Mouse (Mus musculus) urinary bladder, postnatal 14 days (tissue): ENCODE data around the gene Cdsn.
A peak's percentile ranks its signal among the peaks of the same experiment; 100 is the strongest.

ENCODE experiments used
- DNase-seq: peaks from one replicate; pipeline ENCODE4 v3.0.0; 2021; ENCODE audit warnings: low spot score

Gene Cdsn

GRCm38 (mm10) chr17:35534343-35534742, 17.6 kb upstream of the Cdsn start:
- peak; percentile 86 for DNase-seq

DNA sequence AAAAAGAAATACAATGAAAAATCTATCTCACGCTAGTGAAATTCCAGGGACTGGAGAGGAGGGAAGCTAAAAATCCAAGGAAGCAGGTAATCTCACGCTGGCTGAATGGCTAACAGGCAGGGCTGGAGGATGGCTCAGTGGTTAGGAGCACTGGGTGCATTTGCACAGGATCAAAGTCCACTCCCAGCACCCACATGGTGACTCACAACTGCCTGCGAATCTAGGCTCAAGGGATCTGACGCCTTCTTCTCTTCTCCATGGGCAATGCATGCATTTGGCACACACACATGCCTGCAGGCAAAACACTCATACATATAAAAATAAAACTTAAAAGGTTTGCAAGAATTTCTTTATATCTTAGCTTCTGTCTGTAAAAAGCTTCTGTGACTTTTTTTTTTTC, 14.5 kb upstream of the Cdsn start:
- DNase-seq, result no peak

- DNase-seq, result no peak
These were observed 13.5 kb upstream of the Cdsn start for GRCm38 (mm10) chr17:35538476-35538875.

GRCm38 (mm10) chr17:35539540-35539939, 12.4 kb upstream of the Cdsn start:
- no peak for DNase-seq

- no peak for DNase-seq
These were observed 9.0 kb upstream of the Cdsn start for GRCm38 (mm10) chr17:35542761-35543411.

- no peak for DNase-seq
These were observed 8.5 kb upstream of the Cdsn start for GRCm38 (mm10) chr17:35543412-35543861.

GRCm38 (mm10) chr17:35544001-35544400, 7.9 kb upstream of the Cdsn start:
- DNase-seq, result no peak

DNA sequence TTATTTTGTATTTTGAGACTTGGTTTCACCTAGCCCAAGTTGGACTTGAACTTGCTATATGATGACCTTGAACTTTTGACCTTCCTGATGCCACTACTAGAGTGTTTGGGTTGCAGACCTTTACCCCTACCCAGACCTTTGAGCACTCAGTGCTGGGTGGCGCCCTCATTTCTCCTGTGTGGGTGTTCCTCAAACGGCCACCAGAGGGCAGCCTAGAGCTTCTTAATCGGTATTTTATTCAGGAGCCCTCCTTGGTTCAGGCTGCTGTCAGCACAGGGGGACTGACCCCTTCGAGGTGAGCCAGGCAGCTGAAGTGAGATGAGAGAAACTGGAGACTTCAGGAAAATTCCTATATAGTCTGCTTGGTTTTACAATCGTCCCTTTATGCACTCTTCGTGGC, 7.2 kb upstream of the Cdsn start:
- peak; percentile 53 for DNase-seq

DNA sequence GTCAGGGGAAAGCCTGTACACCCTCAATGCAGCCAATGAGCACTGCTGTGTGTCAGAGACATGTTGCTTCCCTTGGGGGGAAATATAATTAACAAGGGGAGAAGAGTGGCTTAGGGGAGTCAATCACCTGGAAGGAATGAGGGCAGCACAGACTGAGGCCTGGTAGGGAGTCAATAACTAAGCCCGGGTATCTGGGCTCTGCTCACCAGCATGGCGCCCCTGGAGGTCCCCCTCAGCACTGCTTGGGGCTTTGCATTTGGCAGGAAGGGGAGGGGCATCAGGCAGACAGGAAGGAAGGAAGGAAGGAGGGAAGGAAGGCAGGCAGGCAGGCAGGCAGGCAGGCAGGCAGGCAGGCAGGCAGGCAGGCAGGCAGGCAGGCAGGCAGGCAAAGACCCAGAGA, 4.5 kb upstream of the Cdsn start:
- DNase-seq, result no peak

DNA sequence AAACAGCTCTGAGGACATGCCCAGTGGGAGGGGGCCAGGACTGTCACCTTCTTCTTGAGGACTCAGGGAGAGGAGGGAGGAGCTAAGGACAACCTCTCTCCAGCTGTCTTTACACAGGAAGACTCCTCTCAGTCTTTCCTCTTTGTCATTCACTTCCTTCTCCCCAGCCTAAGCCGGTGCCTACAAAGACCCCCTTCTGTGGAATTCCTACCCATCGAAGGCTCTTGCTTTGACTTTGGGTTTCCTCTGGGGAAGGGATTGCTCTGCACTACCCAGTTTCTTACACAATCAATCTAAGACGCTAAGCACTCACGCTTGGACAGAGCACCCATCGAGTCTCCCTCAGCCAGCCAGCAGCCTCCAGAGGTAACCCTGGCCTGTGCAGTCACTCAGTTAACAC, 3.3 kb upstream of the Cdsn start:
- DNase-seq, result no peak

GRCm38 (mm10) chr17:35549437-35550142, 2.3 kb upstream of the Cdsn start:
- peak; percentile 85 for DNase-seq

DNA sequence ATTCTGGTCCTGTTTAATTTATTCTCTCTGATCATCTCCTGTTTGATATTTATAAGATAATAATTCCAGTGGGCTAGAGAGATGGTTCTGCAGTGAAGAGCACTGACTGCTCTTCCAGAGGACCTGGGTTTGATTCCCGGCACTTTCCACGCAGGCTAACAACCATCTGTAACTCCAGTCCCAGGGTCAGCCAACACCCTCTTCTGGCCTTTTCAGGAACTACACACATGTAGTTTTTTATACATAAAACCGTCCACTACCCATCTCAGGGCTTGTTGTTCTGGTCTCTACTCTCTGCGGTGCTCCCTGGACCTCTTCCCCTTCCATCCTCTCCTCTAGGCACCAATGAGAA, 1.8 kb upstream of the Cdsn start:
- DNase-seq, result no peak

GRCm38 (mm10) chr17:35550871-35551270, 1.1 kb upstream of the Cdsn start:
- no peak for DNase-seq

DNA sequence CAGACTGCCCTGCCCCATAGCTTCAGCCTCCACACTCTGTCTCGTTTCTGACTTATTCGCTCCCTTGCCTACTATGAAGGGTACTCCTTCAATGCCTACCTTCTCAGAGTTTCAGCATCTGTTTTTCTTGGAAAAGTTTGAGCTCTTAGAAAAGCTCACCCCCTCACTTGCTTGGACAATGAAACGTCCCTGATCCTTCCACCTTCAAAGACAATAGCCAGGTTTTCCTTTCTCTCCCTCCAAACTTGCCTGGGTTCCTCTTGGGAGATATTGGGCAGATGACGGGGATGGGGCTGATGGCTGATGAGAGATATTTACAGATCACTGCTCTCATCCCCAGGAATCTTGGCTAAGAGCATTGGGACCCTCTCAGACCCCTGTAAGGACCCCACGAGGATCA, 2.4 kb downstream of the Cdsn start:
- no peak for DNase-seq

- no peak for DNase-seq
These were observed 3.0 kb downstream of the Cdsn start for GRCm38 (mm10) chr17:35554761-35555397.

DNA sequence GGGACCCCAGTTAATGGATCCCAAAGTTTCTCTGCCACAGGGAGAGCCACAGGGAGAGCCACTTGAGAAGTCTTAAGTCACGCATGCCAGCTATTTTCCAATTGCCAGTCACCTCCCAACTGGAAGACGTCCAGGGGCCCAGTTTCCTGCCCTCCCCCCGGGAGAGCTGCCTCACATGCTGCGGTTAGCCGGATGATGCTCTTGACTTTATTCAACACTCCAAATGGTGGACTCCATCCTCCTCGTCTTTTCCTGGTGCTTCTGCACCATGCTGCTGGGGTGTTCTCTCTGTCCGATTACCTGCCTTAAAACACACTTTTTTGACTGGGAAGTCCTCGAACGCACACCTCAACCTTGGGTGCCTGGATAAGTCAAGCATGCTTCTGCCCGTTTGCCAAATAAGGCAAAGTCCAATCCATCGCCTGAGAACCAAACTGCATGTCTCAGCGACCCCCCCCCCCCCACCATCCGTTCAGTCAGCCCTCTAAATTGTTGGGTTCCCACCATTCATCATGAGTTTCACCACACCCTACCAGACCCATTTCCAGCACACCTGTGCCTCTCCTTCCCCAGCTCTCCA, 4.3 kb downstream of the Cdsn start:
- no peak for DNase-seq

DNA sequence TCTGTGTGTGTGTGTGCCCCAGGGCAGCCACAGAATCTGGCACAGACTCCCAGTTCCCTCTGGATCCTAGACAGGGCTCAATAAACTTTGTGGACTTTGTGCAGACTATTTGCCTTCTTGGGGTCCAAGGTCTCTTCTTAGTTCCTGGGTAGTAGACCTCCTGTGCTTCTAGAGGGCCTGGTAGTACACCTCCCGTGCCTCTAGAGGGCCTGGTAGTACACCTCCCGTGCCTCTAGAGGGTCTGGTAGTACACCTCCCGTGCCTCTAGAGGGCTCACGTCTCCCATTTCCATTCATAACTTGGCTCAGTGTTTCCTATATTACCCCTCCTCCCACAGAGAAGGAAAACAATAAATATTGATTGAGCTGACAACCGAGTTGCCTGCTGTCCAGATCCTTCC, 4.9 kb downstream of the Cdsn start:
- peak; percentile 77 for DNase-seq

- peak; percentile 45 for DNase-seq
These were observed 5.4 kb downstream of the Cdsn start for GRCm38 (mm10) chr17:35557351-35557750.

DNA sequence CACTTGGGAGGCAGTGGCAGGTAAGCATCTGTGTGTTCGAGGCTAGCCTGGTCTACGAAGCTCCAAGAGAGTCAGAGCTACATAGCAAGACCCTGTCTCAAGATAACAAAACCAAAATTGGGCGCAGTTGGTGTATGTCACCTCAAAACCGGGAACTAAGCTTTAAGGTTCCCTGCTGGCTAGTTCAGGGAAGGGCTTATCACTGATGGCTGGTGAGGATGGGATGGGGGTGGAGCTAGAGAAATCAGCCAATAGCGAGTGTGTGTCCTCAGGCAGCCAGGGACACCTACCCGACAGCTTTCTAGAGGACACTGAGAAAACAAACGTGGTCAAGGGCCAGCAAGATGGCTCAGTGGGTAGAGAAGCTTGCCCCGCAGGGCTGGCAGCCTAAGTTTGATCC, 6.3 kb downstream of the Cdsn start:
- no peak for DNase-seq

GRCm38 (mm10) chr17:35567150-35567549, 15.2 kb downstream of the Cdsn start, which contains the start of gene 2300002M23Rik:
2300002M23Rik (plus strand) TSS chr17:35567450.
- no peak for DNase-seq

DNA sequence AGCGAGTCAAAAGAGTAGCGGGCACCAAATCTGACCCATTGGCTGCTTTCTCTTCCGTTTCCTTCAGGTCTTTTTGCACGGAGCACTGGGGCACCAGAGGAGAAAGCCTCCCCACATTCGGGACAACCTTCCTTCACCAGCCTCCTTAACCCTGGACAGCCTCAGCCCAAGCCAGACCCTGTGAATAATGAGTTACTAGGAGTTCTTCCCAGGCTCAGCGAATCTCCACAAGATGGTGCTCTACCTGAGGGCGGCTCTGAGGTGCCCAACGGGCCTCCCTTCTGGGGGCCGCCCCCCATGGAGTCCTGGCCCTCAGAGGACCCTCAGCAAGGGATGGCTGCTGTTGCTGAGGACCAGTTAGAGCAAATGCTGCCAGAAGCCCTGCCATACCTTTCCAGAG, 15.8 kb downstream of the Cdsn start:
- DNase-seq, result no peak

GRCm38 (mm10) chr17:35569091-35569944, 17.4 kb downstream of the Cdsn start:
- DNase-seq, result no peak
